Mouse (Mus musculus): ENCODE measurements around the gene Pik3r2.

Gene Pik3r2

DNA sequence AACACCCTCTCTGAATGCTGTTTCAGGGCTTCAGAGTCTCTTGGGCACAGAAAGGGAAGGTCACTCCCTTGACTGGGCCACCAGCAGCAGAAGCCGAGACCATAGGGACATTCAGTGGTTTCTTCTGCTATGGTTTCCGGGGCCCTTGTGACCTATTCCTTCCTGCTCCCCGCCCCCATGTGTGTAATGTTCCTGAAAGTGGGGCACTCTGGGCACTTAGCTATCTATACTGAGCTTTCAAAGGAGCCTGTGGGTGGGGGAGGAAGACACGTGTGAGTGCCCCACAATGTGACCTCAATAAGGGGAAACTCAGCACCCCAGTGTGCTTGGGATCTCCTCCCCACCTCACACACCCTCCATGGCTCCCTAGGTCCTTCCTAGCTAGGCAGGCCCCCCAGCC lies 30.0 kb upstream of the Pik3r2 start:
- POLR2A ChIA-PET, result interaction anchor here in 2 of 4 experiments (0.9 to 5.3 kb wide), 10 partner anchors 8 to 108 kb away, joined by 3 to 73 read pairs (median 8); partner anchors contain the start of genes Arrdc2 (in 1 of the 2), Jund (in 1 of the 2) and Rpl18a (in 1 of the 2)
- CTCF ChIA-PET, result no interaction called here

DNA sequence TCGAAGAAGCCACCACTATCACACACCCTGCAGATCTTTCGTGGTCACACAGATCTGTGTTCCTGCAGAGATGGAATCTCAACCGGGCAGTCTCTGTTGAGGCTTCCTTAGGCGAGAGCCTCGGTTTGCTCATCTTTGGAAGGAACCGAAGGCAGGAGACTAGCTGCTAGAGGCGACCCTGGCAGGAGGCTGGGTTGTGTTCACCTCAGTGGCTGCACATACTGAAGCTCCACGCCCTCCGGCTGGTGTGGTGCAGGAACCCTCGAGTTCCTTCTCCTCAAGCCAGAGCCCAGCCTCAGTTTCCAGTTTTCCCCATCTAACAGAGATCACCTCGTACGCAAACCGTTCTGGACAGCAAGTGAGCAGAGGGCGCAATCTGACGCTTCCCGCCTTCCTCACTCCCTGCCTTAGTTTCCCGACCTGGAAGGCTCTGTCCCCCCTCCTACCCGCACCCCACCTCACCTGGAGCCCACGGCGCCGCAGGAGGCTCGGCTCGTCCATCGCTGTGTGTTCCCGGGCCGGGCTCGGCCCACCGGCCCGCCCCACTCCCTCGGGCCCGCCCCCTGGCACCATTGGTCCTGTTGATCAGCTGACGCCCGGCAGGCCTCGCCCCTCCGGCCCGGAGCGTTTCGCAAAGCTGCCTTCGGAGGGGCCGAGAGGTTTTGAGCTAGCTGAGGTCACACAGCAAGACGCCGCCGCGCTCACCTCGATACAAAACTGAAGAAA lies 28.1 kb upstream of the Pik3r2 start, which contains the start of gene Mast3:
Gene Mast3, minus strand, starts transcription at position 574 of the 726 bp plus-strand sequence.
- CTCF ChIA-PET, result interaction anchor here in 3 of 4 experiments (0.5 to 2.6 kb wide), 19 partner anchors 12 to 682 kb away, joined by 3 to 10 read pairs (median 4); partner anchors contain the start of gene Gm3336 (in 1 of the 3)

DNA sequence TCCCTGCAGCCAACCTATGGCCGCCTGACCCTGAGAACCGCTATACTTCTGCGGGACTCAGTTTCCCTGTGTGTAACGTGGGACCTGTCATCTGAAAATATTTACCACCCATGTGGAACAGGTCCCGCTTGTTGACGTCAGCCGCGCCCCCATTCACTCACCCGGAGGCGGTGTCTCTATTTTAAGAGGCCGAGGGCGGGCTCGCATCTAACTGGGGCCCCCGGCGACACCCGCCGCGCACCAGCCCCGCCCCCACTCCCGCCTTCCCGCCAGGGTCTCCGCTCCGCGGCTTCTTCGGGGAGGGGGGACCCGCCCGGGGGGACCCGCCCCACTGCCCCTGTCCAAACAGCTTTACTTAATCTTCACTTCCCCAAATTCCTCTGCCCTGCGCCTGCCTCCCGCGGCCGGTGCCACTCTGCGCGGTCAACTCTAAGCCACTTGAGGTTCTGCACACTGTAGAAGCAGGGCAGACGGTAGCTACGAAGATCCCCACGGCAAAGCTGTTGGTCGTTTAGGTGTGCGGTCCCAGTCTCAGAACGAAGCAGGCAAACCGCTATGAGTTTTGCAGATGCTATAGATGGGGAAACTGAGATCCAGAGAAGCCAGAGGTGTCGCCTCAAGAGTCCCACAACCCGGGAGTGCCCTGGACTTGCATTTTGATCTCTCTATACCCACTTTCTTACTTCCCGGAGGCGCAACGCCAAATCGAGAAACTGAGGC lies 27.4 kb upstream of the Pik3r2 start:
- CTCF ChIA-PET, result interaction anchor here in 3 of 4 experiments (0.5 to 2.6 kb wide), 12 partner anchors 16 to 1287 kb away, joined by 3 to 14 read pairs (median 4); partner anchors contain the start of gene Gm3336 (in 1 of the 3)
- POLR2A ChIA-PET, result interaction anchor here (0.5 to 5.3 kb wide), 48 partner anchors 11 to 453 kb away, joined by 3 to 73 read pairs (median 4); partner anchors contain the start of genes Arrdc2 (in 4 of the 4), Jund (in 4 of the 4), Lsm4 (in 2 of the 4) and Mpv17l2 (in 1 of the 4)

More for the DNA sequence above, 28.1 kb upstream of the Pik3r2 start, which contains the start of gene Mast3:
- POLR2A ChIA-PET, result interaction anchor here (0.5 to 5.3 kb wide), 55 partner anchors 9 to 193 kb away, joined by 3 to 73 read pairs (median 5); partner anchors contain the start of genes Jund (in 4 of the 4), Arrdc2 (in 3 of the 4), Lsm4 (in 2 of the 4) and Mpv17l2 (in 2 of the 4)

DNA sequence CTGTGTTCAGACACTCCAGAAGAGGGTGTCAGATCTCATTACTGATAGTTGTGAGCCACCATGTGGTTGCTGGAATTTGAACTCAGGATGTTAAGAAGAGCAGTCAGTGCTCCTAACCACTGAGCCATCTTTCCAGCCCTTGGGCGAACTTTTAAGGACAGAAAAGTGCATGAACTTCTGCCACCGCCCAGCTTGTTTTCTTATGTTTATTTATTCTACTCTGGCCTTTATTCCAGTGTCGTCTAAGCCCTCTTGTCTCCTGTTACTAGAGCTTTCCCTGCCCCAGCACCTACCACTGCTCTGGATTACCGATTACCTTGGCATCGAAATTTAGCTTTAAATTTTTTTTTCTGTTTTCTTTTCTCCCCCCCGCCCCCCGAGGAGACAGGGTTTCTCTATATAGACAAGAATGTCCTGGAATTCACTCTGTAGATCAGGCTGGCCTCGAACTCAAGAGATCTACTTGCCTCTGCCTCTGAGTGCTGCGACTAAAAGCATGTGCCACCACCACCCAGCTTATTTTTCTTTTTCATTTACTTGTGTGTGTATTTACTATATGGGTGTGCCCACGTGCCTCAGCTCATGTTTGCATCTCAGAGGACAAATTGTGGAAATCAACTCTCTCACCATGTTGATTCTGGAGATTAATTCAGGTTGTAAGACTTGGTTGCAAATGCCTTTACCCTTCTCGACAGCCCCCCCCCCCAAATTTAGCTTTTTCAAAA lies 26.4 kb upstream of the Pik3r2 start:
- POLR2A ChIA-PET, result interaction anchor here (0.5 to 5.3 kb wide), 47 partner anchors 10 to 452 kb away, joined by 3 to 73 read pairs (median 4); partner anchors contain the start of genes Arrdc2 (in 4 of the 4), Jund (in 3 of the 4), Lsm4 (in 1 of the 4) and Pgpep1 (in 1 of the 4)
- CTCF ChIA-PET, result interaction anchor here in 3 of 4 experiments (0.6 to 1.7 kb wide), 12 partner anchors 11 to 1288 kb away, joined by 3 to 14 read pairs (median 4); partner anchors contain the start of genes Gm3336 (in 1 of the 3) and Mpv17l2 (in 1 of the 3)

DNA sequence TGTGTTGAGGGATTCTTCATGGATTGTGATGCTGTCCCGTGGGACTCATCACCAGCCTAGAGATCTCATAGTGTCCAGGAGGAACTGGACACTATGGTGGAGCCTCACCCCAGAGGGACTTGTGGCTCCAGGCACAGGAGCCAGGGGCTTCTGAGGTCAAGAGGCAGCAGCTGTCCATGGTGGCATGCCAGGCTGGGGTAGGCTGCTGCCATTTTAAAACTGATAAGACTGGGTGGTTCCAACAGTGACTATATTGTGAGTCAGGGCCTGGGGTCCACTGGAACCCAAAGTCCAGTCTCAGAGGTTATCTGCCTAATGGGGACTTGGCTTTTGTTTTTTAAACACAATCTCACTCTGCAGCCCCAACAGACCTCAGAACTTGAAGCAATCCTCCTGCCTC lies 25.3 kb upstream of the Pik3r2 start:
- ChIA-PET POLR2A (interaction anchor here in 3 of 4 experiments (0.6 to 4.5 kb wide), 7 partner anchors 9 to 38 kb away, joined by 4 to 44 read pairs (median 14); partner anchors contain the start of gene Arrdc2 (in 2 of the 3)), CTCF (interaction anchor here in 1 of 4 experiments (0.6 kb wide), 1 partner anchor 51 kb away, joined by 4 read pairs; no protein-coding TSS in a partner anchor)

DNA sequence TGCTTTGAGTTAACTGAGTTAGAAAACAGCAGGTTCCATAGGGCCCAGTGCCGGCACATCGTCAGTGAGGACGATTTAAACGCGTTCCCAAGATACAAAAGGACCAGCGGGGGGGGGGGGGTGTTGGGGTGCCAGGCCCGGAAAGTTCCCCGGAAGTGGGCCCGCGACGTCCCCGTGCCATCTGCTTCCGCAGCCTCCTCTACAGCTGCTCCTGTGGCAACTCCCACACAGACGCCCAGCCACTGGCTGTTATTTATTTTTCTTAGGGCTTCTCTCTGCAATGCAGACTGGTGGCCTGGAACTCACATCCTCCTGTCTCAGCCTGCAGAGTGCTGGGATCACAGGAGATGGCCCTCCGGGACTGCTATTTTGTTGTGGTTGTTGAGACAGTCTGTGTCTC lies 24.6 kb upstream of the Pik3r2 start:
- ChIA-PET CTCF (interaction anchor here in 1 of 4 experiments (0.6 kb wide), 1 partner anchor 52 kb away, joined by 4 read pairs; no protein-coding TSS in a partner anchor), POLR2A (interaction anchor here in 2 of 4 experiments (0.6 to 1.6 kb wide), 3 partner anchors 9 to 19 kb away, joined by 3 to 6 read pairs (median 4); no protein-coding TSS in a partner anchor)

DNA sequence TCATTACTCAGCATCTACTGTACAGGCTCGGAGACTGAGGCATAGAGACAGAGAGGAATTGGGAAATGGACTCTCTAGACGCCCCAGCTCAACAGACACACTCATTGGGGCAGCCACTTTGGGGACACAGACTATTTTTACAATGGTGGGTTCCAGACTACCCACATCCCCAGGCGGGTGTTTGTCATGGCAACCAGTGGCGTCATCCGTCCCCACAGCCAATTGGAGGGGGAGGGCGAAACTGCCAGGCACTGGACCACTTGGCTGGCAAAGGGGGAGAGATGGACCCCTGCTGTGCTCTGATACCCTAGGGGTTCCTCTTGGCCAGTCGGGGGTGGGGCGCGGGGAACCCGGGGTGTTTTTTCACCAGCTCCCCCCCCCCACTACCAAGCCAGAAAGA lies 24.1 kb upstream of the Pik3r2 start:
- ChIA-PET CTCF (interaction anchor here in 1 of 4 experiments (0.6 kb wide), 1 partner anchor 19 kb away, joined by 6 read pairs; no protein-coding TSS in a partner anchor), POLR2A (interaction anchor here in 2 of 4 experiments (1.6 to 2.1 kb wide), 4 partner anchors 8 to 102 kb away, joined by 3 to 6 read pairs (median 4); partner anchors contain the start of gene Jund (in 1 of the 2))

DNA sequence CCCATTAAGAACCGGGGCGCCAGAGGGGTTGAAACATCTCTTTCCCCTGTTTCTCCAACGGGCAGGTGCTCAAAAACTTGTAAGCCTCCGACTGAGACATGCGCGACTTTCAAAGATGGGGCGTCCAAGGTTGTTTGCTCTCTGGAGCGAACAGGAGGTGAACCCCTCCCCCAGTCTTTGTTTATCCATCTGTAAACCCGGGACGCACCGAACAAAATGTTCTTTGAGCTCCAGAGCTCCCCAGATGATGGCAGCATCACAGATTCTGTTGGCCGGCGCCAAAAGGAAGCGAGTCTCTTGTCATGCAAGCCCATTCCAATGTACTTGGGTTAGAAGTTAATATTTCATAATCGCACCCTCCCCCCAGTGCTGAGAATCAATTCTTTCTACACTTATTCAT lies 21.8 kb upstream of the Pik3r2 start:
- ChIA-PET POLR2A (interaction anchor here (0.6 to 3.1 kb wide), 22 partner anchors 8 to 751 kb away, joined by 3 to 76 read pairs (median 10); partner anchors contain the start of genes Arrdc2 (in 3 of the 4), Jund (in 2 of the 4), Lsm4 (in 1 of the 4) and Pik3r2 (in 1 of the 4)), CTCF (interaction anchor here in 3 of 4 experiments (1.2 to 2.3 kb wide), 4 partner anchors 22 to 23 kb away, joined by 3 to 18 read pairs (median 6); partner anchors contain the start of gene Pik3r2 (in 1 of the 3))

DNA sequence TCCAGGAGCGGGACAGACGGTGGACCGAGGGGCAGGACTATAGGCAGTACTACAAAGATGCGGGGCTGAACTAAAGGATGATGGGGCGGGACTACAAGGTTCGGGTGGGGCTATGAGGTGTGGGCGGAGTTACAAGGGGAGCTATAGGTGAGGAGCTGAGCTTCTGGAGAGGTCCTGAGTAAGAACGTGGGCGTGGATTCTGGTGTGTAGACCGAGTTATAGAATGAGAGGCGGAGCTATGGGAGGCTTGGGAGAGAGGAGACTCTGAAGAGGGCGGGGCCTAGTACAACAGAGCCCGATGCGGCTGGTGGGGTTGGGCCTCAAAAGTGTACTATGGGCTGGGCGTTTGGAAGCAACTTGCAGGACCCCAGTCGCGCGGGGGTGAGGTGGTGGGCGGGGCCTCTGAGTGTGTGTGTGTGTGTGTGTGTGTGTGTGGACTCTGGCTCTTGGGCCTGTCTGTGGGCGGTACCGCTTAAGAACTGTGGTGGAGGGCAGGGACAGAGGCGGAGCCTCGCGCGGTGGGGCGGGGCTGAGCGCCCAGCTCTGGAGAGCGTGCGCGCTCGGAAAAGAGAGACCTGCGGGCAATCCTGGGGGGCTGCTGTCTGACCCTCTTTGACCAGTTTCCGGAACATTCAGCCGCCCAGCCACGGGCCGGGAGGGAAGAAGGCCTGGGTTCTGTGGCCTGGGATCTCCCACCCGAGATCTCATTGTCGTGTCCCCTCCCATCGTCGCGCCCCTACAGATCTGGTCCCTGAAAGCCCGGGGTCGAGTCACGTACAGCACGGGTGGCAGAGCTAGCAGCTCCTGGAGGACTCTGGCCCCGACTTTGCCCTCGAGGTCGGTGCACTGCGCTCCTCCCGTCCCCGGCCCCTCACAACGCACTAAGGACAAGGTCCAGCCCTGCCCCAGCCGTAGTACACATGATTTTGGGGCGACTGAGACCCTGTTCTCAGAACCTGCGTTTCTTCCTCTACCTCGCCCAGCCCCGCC lies 20.9 kb upstream of the Pik3r2 start:
- CTCF ChIA-PET, result interaction anchor here in 3 of 4 experiments (0.6 to 2.3 kb wide), 28 partner anchors 10 to 436 kb away, joined by 3 to 18 read pairs (median 4); partner anchors contain the start of genes Arrdc2 (in 2 of the 3), Gm3336 (in 2 of the 3), Pgpep1 (in 1 of the 3) and Pik3r2 (in 1 of the 3)
- POLR2A ChIA-PET, result interaction anchor here (0.6 to 3.1 kb wide), 94 partner anchors 9 to 772 kb away, joined by 3 to 76 read pairs (median 5); partner anchors contain the start of genes Arrdc2 (in 3 of the 4), Jund (in 3 of the 4), Pik3r2 (in 3 of the 4) and Ell (in 2 of the 4)

DNA sequence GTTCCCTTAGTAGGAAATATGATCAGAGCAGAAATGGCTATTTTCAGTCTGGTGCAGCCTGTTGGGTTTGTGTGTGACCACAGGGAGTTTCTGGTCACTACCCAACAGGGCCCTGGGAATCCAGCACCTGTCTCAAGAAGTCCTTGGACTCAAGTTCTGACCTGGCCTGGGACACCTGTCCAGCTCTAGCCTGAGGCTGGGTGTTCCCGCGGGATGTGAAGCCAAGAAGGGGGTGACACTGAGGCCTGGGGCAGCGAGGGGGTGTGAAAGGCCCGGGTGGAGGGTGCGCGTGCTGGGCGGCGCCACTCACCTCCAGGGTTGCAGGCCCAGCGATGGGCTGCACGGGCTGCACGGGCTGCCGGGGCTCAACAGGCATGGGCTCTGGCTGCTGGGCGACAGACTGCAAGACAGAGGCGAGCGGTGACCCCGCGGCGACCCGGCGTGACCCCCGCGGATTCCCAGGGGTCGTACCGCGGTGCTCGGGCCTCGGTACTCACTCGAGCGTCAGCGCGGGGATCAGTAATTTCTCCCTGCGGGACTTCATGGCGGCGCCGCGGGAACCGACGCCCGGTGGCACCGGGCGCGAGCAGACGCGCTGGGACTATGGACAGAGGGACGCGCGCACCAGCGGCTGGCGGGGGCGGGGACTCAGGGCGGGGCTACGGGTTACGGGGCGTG lies 20.0 kb upstream of the Pik3r2 start:
- CTCF ChIA-PET, result interaction anchor here in 3 of 4 experiments (0.6 to 2.3 kb wide), 21 partner anchors 13 to 436 kb away, joined by 3 to 18 read pairs (median 4); partner anchors contain the start of genes Arrdc2 (in 2 of the 3), Gm3336 (in 2 of the 3) and Pik3r2 (in 1 of the 3)
- POLR2A ChIA-PET, result interaction anchor here (0.6 to 3.1 kb wide), 88 partner anchors 9 to 773 kb away, joined by 3 to 76 read pairs (median 5); partner anchors contain the start of genes Arrdc2 (in 3 of the 4), Jund (in 3 of the 4), Pik3r2 (in 3 of the 4) and Ell (in 2 of the 4)

DNA sequence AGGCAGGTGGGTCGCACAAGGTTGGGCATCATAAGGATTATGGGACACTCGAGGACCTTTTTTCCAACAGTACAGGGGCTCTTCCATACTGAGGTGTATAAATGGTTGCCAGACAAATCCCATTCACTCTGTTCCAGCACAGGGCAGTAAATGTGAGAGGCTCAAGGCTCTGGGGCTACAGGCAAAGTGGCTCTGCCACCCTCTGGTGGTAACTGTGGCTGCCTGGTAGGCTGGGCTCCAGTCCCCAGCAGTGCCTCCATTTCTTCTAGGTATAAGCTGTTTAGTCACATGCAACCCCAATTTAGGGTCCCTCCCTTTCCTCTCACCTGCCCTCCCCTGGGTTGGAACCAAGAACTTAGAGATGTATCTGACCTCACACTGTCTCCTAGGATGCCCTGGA lies 18.9 kb upstream of the Pik3r2 start:
- CTCF ChIA-PET, result no interaction called here

DNA sequence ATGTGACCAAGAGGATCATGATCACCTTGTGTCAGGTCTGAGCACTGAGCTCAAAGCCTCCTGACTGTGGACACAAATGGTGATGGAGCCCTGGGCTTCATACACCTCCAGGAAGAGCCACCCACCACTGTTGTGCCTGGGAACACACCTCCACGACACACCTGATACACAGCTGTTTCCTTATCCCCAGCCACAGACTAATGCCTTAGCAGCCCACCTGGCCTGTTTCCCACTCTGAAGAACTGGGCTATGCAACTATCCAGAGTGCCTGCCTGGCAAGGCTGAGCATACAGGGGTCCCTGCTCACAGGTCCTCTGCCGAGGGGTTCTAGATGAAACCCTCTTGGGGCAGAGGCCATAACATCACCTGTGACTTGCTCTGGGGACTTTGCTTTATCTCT lies 17.7 kb upstream of the Pik3r2 start:
- POLR2A ChIA-PET, result interaction anchor here in 3 of 4 experiments (1.0 to 10.9 kb wide), 8 partner anchors 10 to 96 kb away, joined by 7 to 163 read pairs (median 42); partner anchors contain the start of genes Arrdc2 (in 2 of the 3), Mast3 (in 2 of the 3), Pik3r2 (in 2 of the 3) and Jund (in 1 of the 3)
- CTCF ChIA-PET, result interaction anchor here in 1 of 4 experiments (2.2 kb wide), 1 partner anchor 27 kb away, joined by 6 read pairs; no protein-coding TSS in a partner anchor

More for the DNA sequence above, 18.9 kb upstream of the Pik3r2 start:
- POLR2A ChIA-PET, result interaction anchor here in 2 of 4 experiments (0.9 to 3.1 kb wide), 7 partner anchors 8 to 96 kb away, joined by 3 to 36 read pairs (median 4); partner anchors contain the start of genes Arrdc2 (in 2 of the 2) and Mast3 (in 1 of the 2)

DNA sequence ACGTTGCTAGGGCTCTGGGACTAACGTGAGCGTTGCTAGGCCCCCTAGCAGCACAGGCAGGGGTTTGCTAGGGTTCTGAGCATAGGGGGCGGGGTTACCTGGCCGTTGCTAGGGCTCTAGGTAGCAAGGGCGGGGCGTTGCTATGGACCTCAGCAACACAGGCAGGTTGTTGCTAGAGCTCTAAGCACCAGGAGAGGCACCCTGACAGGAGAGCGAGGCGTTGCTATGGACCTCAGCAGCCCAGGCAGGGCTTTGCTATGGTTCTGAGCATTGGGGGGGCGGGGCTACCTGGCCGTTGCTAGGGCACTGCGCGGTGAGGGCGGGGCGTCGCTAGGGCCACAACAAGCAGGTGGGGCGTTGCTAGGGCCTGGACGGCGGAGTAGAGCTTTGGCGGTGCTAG lies 16.2 kb upstream of the Pik3r2 start:
- POLR2A ChIA-PET, result interaction anchor here (0.6 to 10.9 kb wide), 108 partner anchors 8 to 887 kb away, joined by 3 to 163 read pairs (median 5); partner anchors contain the start of genes Arrdc2 (in 3 of the 4), Jund (in 3 of the 4), Lsm4 (in 3 of the 4) and Mast3 (in 3 of the 4)
- CTCF ChIA-PET, result interaction anchor here (0.5 to 2.3 kb wide), 36 partner anchors 9 to 737 kb away, joined by 3 to 27 read pairs (median 4); partner anchors contain the start of genes Gm3336 (in 3 of the 4), Arrdc2 (in 2 of the 4), Mast3 (in 2 of the 4) and Lsm4 (in 1 of the 4)
